Mouse (Mus musculus) heart, postnatal 0 days (tissue): ENCODE results near the gene Bdh2.

Experiments
- CTCF ChIP-seq: IDR thresholded peaks from 2 replicates; pipeline ENCODE4 v1.5.1; 2016; ENCODE audit warnings: antibody characterized with exemption, control low read depth, low read depth
- EP300 ChIP-seq: IDR thresholded peaks from 2 replicates; pipeline ENCODE4 v1.6.1; 2016; ENCODE audit warnings: antibody characterized with exemption, low read depth

DNA sequence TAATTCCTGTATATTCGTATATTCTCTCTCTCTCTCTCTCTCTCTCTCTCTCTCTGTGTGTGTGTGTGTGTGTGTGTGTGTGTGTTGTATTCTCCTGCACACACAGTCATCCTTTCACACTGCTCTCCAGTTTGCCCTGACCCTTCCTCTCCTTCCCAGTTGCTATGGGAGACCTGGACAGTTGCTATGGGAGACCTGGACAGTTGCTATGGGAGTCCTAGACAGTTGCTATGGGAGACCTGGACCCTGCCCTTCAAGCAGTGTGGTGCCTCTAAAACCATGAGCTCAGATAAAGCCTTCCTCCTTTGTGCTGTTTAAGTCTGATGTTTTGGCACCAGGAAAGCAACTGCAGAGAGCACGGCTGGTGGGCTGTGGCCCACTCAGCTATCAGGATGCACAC is 32.7 kb downstream of the Bdh2 start:
- TF ChIP-seq CTCF (no peak), EP300 (no peak)
